Mouse (Mus musculus) liver, embryonic 14 days (tissue): ENCODE data around the gene Zfp748. TPM values are rescaled to one million over a fixed set of nuclear protein-coding genes. Genes with fewer than 3 reads are reported as not detected.

Experiments used
- polyA plus RNA-seq: library from polyadenylated mRNA; depleted of rRNA; stranded (reverse); fragments of >200 nt; gene quantifications from 2 replicates; pipeline ENCODE4 v1.2.3, GENCODE M21; 2012; rRNA removed

Zfp748 gene
- polyA plus RNA-seq, result 2.3 and 2.5 TPM in 2 replicates

GRCm38 (mm10) chr13:67553730-67554129 lies at the start of gene Zfp748:
Zfp748 (minus strand) TSS chr13:67553830.

GRCm38 (mm10) chr13:67525753-67526410 lies 27.7 kb downstream of the Zfp748 start, which contains the start of the genes Gm26965 and Zfp87:
Gm26965 (minus strand) TSS chr13:67526151.
Zfp87 (minus strand) TSS chr13:67526177.

GRCm38 (mm10) chr13:67500084-67500719 lies 53.4 kb downstream of the Zfp748 start, which contains the start of gene Zfp58:
Zfp58 (minus strand) TSS chr13:67500555.

Other genes with a start within 250 kb of the Zfp748 start
- 0.41 and 0.48 TPM in 2 replicates for gene Zfp457, start 247.3 kb downstream of the Zfp748 start, polyA plus RNA-seq
- gene Zfp595, start 221.3 kb downstream of the Zfp748 start, polyA plus RNA-seq, result 1.2 and 1.3 TPM in 2 replicates
- gene Gm28044, start 193.3 kb downstream of the Zfp748 start, polyA plus RNA-seq, result not detected in 2 replicates
- 0.79 and 0.83 TPM in 2 replicates for gene Zfp953, start 193.2 kb downstream of the Zfp748 start, polyA plus RNA-seq
- gene Gm28041, start 178.1 kb downstream of the Zfp748 start, polyA plus RNA-seq, result 0.12 and 0.17 TPM in 2 replicates
- gene Zfp456, start 178.0 kb downstream of the Zfp748 start, polyA plus RNA-seq, result 0.27 and 0.32 TPM in 2 replicates
- gene Zfp429, start 154.0 kb downstream of the Zfp748 start, polyA plus RNA-seq, result 1.8 and 2.3 TPM in 2 replicates
- gene Zfp459, start 132.4 kb downstream of the Zfp748 start, polyA plus RNA-seq, result 0.17 and 0.18 TPM in 2 replicates
- gene Zfp874a, start 102.2 kb downstream of the Zfp748 start, polyA plus RNA-seq, result 2.8 and 3.1 TPM in 2 replicates
- 2.7 and 2.8 TPM in 2 replicates for gene Zfp874b, start 69.6 kb downstream of the Zfp748 start, polyA plus RNA-seq
- 1.3 TPM in 2 replicates for gene Zfp58, start 53.3 kb downstream of the Zfp748 start, polyA plus RNA-seq
- not detected in 2 replicates for gene Gm26965, start 27.7 kb downstream of the Zfp748 start, polyA plus RNA-seq
- gene Zfp87, start 27.7 kb downstream of the Zfp748 start, polyA plus RNA-seq, result 5.4 and 5.6 TPM in 2 replicates
- 0.88 and 0.95 TPM in 2 replicates for gene Zfp729b, start 55.9 kb upstream of the Zfp748 start, polyA plus RNA-seq
- gene Gm49345, start 83.9 kb upstream of the Zfp748 start, polyA plus RNA-seq, result not detected in 2 replicates
- gene Zfp729a, start 84.0 kb upstream of the Zfp748 start, polyA plus RNA-seq, result 0.93 and 0.98 TPM in 2 replicates
- gene Zfp738, start 133.2 kb upstream of the Zfp748 start, polyA plus RNA-seq, result 1.9 and 2.0 TPM in 2 replicates
- 1.6 and 1.9 TPM in 2 replicates for gene Zfp65, start 175.3 kb upstream of the Zfp748 start, polyA plus RNA-seq
- gene Zfp85, start 201.4 kb upstream of the Zfp748 start, polyA plus RNA-seq, result 0.69 and 0.80 TPM in 2 replicates
- gene Zfp493, start 225.9 kb upstream of the Zfp748 start, polyA plus RNA-seq, result 0.51 and 0.83 TPM in 2 replicates